Mouse (Mus musculus) hindbrain, embryonic 11.5 days (tissue): ENCODE results near the gene Cdiptos. TPM values are rescaled to one million over a fixed set of nuclear protein-coding genes. Genes with fewer than 3 reads are reported as not detected.

ENCODE experiments used
- ATAC-seq: fragments of 200-750 bp; cut with Nextera tagmentation; 2 replicates; pipeline ENCODE4 v1.8.0; 2017; ENCODE audit warnings: mild to moderate bottlenecking, moderate TSS enrichment, moderate library complexity; ENCODE audit not compliant: low FRiP score
- DNase-seq: peaks from one replicate; pipeline ENCODE4 v3.0.0-alpha.2; 2015; ENCODE audit warnings: low spot score
- H3K27ac ChIP-seq: fragments of 300-500 bp; sonication (generic); 2 replicates; pipeline ENCODE4 v1.5.1; 2014; ENCODE audit warnings: mild to moderate bottlenecking, low read depth, low read length
- H3K27me3 ChIP-seq: fragments of 300-500 bp; sonication (generic); 2 replicates; pipeline ENCODE4 v1.6.1; 2014; ENCODE audit warnings: mild to moderate bottlenecking, low read length, moderate library complexity, mixed read lengths; ENCODE audit not compliant: control insufficient read depth, insufficient read depth
- H3K36me3 ChIP-seq: fragments of 300-500 bp; sonication (generic); 2 replicates; pipeline ENCODE4 v1.6.1; 2014; ENCODE audit warnings: mild to moderate bottlenecking, low read length, moderate library complexity, mixed read lengths; ENCODE audit not compliant: control insufficient read depth, insufficient read depth
- H3K4me1 ChIP-seq: fragments of 300-500 bp; sonication (generic); replicated peaks from 2 replicates; pipeline ENCODE4 v1.6.1; 2014; ENCODE audit warnings: low read length, mixed read lengths; ENCODE audit not compliant: control insufficient read depth, insufficient read depth
- H3K4me2 ChIP-seq: fragments of 300-500 bp; sonication (generic); replicated peaks from 2 replicates; pipeline ENCODE4 v1.6.1; 2014; ENCODE audit warnings: mild to moderate bottlenecking, low read depth, low read length
- H3K4me3 ChIP-seq: fragments of 300-500 bp; sonication (generic); 2 replicates; pipeline ENCODE4 v1.5.1; 2014; ENCODE audit warnings: low read depth, low read length
- H3K9ac ChIP-seq: fragments of 300-500 bp; sonication (generic); 2 replicates; pipeline ENCODE4 v1.6.1; 2014; ENCODE audit warnings: low read depth, low read length
- H3K9me3 ChIP-seq: fragments of 300-500 bp; sonication (generic); 2 replicates; pipeline ENCODE4 v1.6.1; 2016; ENCODE audit warnings: low read length; ENCODE audit not compliant: control insufficient read depth
- WGBS: fragments of 180-500 bp; shearing (Covaris S2); extraction: QIAGEN DNeasy Blood & Tissue Kit; methylation state at CpG from one replicate; pipeline ENCODE4 v1.1.7; 2014; 5-methylcytosine and 5-hydroxymethylcytosine counted together
- polyA plus RNA-seq: library from polyadenylated mRNA; unstranded; fragments of >200 nt; fragmentation: Nextera tagmentation; extraction: Ambion mirVana; gene quantifications from 2 replicates; pipeline ENCODE4 v1.2.1, GENCODE M21; 2014

Gene Cdiptos
- 0.63 and 0.93 TPM in 2 replicates for polyA plus RNA-seq

DNA sequence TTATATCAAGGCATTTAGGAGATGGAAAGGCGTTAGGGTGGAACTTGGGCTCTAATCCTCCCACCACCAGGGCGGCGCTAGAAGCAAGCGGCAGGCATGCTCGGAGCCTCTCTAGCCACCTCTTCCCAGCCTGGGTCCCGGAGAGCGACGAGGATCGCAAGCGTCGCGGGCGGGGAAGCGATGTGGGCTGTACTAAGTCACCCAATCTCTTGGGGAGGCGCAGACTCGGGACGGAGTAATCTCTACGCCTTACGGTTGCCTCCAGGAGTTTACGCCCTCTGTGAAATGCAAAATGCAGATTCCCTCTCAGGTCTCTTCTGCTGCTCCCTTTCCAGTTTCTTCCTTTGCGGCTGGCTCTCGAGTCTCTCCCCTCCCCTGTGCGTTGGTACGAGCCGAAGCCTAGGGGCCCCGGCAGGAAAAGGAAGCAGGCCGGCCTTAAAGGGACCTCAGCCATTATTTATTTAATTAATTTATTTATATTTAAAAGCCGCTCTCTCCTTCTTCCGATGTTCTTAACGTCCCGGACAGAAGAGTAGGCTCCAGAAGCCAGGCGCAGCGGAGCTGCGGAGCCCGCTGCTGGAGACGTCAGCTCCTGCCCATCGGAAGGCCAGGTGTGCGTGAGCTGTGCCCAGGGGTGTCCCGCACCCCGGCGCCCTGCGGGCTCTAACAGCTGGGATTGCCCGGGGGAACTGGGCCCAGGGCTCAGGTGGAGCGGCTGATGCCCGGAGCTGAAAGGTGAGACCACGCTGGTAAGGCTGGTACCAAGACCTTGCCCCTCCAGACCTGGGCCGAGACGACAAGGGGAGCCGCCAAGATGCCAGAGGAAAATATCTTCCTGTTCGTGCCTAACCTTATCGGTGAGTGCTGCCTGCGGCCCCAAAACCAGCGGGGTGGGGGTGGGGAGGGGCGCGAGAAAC is at the start of gene Cdiptos:
Gene Cdiptos, minus strand, starts transcription at position 149 of the 917 bp plus-strand sequence.
- WGBS: under 1% methylated on average over 55 of the region's 55 CpGs
- H3K4me1 ChIP-seq: no peaks in the 10 kb centered on the region
- H3K9me3 ChIP-seq: no peaks in the 10 kb centered on the region
- peak within 1 kb of the TSS; percentile 98 for H3K4me3 ChIP-seq
- peak; percentile 95 for ATAC-seq
- H3K4me2 ChIP-seq: peak within 1 kb of the TSS; percentile 58
- H3K9ac ChIP-seq: peak within 1 kb of the TSS; percentile 99
- peak within 1 kb of the TSS; percentile 88 for H3K27ac ChIP-seq
- H3K36me3 ChIP-seq: peaks cover 4% of the 10 kb centered on the region; the same call in 1 of the 2 replicates
- DNase-seq: peak; percentile 99
- no peaks in the 10 kb centered on the region for H3K27me3 ChIP-seq

DNA sequence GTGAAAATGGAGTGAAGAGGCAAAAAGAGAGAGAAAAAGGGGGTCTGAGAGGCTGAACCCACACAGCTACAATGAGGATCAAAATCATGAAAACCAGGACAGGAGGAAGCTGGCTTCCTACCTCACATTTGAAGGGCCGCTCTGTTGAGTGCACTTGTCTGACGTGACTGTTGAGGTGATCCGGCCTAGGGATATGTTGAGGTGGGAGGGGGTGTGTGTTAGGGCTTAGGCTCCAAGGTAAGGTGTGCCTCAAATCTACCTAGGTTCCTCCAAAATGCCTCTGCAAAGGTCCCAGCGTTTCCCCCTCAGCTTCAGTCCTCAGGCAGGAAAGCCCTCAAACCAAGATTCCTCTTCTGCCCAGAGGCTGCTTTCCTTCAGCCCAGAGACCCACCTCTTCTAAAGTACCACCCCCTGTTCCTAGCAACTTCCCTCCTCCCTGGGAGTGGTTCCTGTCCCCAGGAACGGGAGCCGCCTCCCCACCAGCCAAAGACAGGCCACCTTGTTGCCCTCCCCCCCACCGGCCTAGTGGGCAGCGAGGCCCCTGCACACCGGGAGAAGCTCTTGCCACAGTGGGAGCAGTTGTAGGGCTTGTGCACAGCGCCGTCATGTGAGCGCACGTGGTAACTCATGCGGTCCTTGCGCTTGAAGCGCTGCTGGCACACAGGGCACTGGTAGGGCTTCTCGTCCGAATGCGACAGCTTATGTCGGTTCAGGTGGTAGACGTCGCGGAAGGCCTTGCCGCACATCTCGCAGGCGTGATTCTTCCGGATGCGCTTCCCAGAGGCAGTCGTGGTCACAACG is 49.1 kb upstream of the Cdiptos start:
- Histone ChIP-seq H3K4me3 (peak overlapping the region; percentile 98), H3K27ac (peak overlapping the region; percentile 99), H3K27me3 (no peaks in the 10 kb centered on the region), H3K36me3 (peaks cover 4% of the 10 kb centered on the region; the same call in 1 of the 2 replicates), H3K4me1 (peaks cover 20% of the 10 kb centered on the region), H3K4me2 (peak overlapping the region; percentile 96), H3K9me3 (no peaks in the 10 kb centered on the region), H3K9ac (peak overlapping the region; percentile 100)
- 2% methylated on average over 30 of the region's 30 CpGs for WGBS
- ATAC-seq (peak; percentile 15), DNase-seq (peak; percentile 80)

DNA sequence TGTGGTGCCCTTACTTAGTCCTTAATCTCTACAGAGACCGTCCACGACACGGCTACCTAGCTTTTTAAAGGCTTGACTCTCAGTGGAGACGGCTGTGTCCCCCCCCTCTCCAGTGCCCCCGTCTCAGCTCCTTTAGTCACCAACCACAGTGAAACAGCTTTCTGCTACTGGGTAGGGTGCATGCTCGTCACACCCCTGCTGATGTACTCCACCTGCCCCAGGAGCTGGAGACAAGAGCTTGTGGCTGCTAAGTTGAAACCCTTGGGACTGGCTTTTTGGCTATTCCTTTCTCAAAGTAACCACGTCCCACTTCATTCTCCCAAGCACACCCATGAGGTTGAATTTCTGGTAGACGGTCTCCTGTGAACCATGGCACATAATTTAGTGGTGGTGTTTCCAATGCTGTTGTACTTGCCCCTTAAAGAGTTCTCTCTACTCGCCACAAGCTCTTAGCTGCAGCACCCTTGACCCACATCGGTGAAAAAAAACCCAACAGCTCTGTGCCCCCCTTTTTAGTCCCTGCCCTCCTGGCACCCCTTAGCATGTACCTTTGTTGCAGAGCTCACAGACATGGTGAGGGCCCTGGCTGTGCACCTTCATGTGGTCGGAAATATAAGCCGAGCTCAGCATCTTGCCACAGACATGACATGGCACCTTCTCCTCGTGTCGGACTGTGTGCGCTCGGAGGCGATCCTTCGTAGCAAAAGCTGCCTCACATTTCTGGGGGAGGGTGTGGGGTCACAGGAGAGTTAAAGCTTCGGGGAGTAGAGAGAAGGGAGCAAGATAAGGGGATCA is 48.2 kb upstream of the Cdiptos start:
- no peak for DNase-seq
- Histone ChIP-seq H3K27me3 (no peaks in the 10 kb centered on the region), H3K36me3 (peaks cover 4% of the 10 kb centered on the region; the same call in 1 of the 2 replicates), H3K27ac (peak overlapping the region; percentile 33), H3K4me1 (peaks cover 22% of the 10 kb centered on the region), H3K4me3 (peak overlapping the region; percentile 98), H3K9ac (peak overlapping the region; percentile 100), H3K9me3 (no peaks in the 10 kb centered on the region), H3K4me2 (peak overlapping the region; percentile 96)
- ATAC-seq: no peak
- 35% methylated on average over 19 of the region's 19 CpGs for WGBS

DNA sequence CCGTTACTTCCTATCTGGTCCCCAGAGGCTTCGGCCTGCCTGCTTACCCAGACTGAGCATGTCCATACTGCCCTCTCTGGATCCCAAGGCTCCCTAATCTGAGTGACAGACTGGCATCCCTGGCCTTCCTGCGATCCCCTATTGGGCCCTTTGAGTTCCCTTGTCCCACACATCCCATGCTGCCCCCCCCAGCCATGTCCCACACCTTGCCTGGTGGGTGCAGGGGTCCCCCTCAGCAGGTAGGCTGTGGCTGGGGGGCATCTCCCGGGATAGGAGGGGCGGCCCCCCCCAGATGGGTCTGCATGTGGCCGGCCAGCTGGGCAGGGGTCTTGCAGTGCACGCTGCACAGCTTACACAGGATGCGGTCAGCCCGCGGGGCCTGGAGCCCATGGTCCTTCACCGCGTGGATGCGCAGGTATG is 47.4 kb upstream of the Cdiptos start:
- Histone ChIP-seq H3K27me3 (no peaks in the 10 kb centered on the region), H3K27ac (peak overlapping the region; percentile 33; the same call in 1 of the 2 replicates), H3K36me3 (peaks cover 4% of the 10 kb centered on the region; the same call in 1 of the 2 replicates), H3K9ac (peak overlapping the region; percentile 100), H3K4me1 (peaks cover 25% of the 10 kb centered on the region), H3K9me3 (no peaks in the 10 kb centered on the region), H3K4me3 (peak overlapping the region; percentile 98), H3K4me2 (peak overlapping the region; percentile 96)
- ATAC-seq (no peak), DNase-seq (no peak)
- WGBS: 82% methylated on average over 13 of the region's 13 CpGs

- Histone ChIP-seq H3K4me2 (peak overlapping the region; percentile 96; the same call in 1 of the 2 replicates), H3K27me3 (no peaks in the 10 kb centered on the region), H3K9ac (0 out of 2 replicates have a peak overlapping the region, but pooled peaks have one; percentile 11), H3K27ac (peak overlapping the region; percentile 47; the same call in 1 of the 2 replicates), H3K4me1 (peaks cover 26% of the 10 kb centered on the region), H3K4me3 (no peak overlapping the region), H3K9me3 (no peaks in the 10 kb centered on the region), H3K36me3 (peaks cover 4% of the 10 kb centered on the region; the same call in 1 of the 2 replicates)
- WGBS: 76% methylated on average over 7 of the region's 7 CpGs
- no peak for DNase-seq
- ATAC-seq: no peak
These were observed 46.8 kb upstream of the Cdiptos start for GRCm38 (mm10) chr7:127022528-127023271.

DNA sequence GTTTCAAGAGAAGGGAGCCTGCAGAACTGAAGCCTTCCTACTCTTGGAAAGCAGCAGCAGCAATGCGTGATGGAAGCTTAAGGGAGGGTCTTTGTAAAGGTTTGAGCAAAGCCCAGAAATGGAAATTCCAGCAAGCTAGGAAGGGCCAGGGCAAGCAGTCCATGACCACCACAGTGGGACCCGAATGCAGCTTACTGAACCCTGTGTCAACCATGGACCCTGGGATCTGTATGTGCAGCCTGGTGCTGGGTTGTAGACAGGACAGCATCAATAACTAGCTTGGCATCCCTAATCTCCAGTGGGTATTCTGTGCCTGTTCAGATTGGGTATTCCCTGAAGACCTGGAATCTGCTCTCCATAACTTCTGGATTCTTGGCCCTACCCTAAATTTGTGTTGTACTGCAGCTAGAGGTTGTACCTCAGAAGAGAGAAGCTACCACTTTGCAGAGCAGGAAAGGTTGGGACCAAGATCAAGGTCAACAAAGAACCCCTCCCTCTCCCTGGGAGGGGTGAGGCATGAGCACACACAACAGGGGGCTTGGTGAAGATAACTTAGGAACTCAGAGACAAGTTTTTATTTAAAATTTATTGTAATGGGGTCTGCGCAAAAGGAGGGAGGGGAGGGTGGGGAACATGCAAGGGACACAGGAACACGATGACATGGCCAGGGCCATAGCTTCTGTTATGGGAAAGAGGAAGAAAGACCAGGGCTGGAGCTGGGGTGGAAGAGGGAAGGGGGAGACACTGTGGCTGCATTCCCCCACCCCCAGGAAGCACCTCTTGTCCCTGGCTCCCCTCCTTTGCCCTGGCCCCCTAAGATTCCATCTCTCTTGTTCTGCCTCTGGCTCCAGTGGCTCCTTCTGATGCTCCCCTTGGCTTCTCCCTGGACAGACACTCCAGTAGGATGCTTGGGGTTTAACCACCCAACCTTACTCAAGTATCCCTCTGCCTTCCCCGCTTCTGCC is 45.9 kb upstream of the Cdiptos start:
- 47% methylated on average over 5 of the region's 5 CpGs for WGBS
- Histone ChIP-seq H3K4me1 (peaks cover 24% of the 10 kb centered on the region), H3K4me2 (peak overlapping the region; percentile 84)

More for the DNA sequence above, 45.9 kb upstream of the Cdiptos start:
- DNase-seq (peak; percentile 59), ATAC-seq (no peak)
- peak overlapping the region; percentile 75 for H3K27ac ChIP-seq
- H3K27me3 ChIP-seq: no peaks in the 10 kb centered on the region
- H3K36me3 ChIP-seq: peaks cover 4% of the 10 kb centered on the region; the same call in 1 of the 2 replicates
- H3K9ac ChIP-seq: peak overlapping the region; percentile 74
- no peaks in the 10 kb centered on the region for H3K9me3 ChIP-seq
- H3K4me3 ChIP-seq: peak overlapping the region; percentile 38
